Mouse (Mus musculus) embryonic facial prominence, embryonic 10.5 days (tissue): ENCODE measurements around the gene Plin2. TPM values are rescaled to one million over a fixed set of nuclear protein-coding genes. Genes with fewer than 3 reads are reported as not detected.
A peak's percentile ranks its signal among the peaks of the same experiment; 100 is the strongest.

Experiments
- DNase-seq: peaks from one replicate; pipeline ENCODE4 v3.0.0-alpha.2; 2017; ENCODE audit warnings: low spot score
- H3K27ac ChIP-seq: fragments of 300-500 bp; sonication (generic); replicated peaks from 2 replicates; pipeline ENCODE4 v1.5.1; 2016; ENCODE audit warnings: mild to moderate bottlenecking
- H3K27me3 ChIP-seq: fragments of 300-500 bp; sonication (generic); replicated peaks from 2 replicates; pipeline ENCODE4 v1.6.1; 2016; ENCODE audit warnings: low read depth, mild to moderate bottlenecking; ENCODE audit not compliant: poor library complexity, severe bottlenecking
- H3K36me3 ChIP-seq: fragments of 300-500 bp; sonication (generic); replicated peaks from 2 replicates; pipeline ENCODE4 v1.6.1; 2016; ENCODE audit warnings: mild to moderate bottlenecking, moderate library complexity
- H3K4me1 ChIP-seq: fragments of 300-500 bp; sonication (generic); 2 replicates; pipeline ENCODE4 v1.6.1; 2016
- H3K4me3 ChIP-seq: fragments of 300-500 bp; sonication (generic); 2 replicates; pipeline ENCODE4 v1.5.1; 2016; ENCODE audit warnings: mild to moderate bottlenecking, moderate library complexity
- H3K9me3 ChIP-seq: fragments of 300-500 bp; sonication (generic); 2 replicates; pipeline ENCODE4 v1.6.1; 2016; ENCODE audit warnings: mild to moderate bottlenecking
- WGBS: fragments of 180-500 bp; shearing (Covaris S2); methylation state at CpG from one replicate; pipeline ENCODE4 v1.1.7; 2016; 5-methylcytosine and 5-hydroxymethylcytosine counted together
- polyA plus RNA-seq: library from polyadenylated mRNA; unstranded; fragments of >200 nt; fragmentation: Nextera tagmentation; extraction: Ambion mirVana; gene quantifications from 2 replicates; pipeline ENCODE4 v1.2.1, GENCODE M21; 2016

The Plin2 gene
- polyA plus RNA-seq, 1 experiment from 2014 or later, result 70.4 TPM

DNA sequence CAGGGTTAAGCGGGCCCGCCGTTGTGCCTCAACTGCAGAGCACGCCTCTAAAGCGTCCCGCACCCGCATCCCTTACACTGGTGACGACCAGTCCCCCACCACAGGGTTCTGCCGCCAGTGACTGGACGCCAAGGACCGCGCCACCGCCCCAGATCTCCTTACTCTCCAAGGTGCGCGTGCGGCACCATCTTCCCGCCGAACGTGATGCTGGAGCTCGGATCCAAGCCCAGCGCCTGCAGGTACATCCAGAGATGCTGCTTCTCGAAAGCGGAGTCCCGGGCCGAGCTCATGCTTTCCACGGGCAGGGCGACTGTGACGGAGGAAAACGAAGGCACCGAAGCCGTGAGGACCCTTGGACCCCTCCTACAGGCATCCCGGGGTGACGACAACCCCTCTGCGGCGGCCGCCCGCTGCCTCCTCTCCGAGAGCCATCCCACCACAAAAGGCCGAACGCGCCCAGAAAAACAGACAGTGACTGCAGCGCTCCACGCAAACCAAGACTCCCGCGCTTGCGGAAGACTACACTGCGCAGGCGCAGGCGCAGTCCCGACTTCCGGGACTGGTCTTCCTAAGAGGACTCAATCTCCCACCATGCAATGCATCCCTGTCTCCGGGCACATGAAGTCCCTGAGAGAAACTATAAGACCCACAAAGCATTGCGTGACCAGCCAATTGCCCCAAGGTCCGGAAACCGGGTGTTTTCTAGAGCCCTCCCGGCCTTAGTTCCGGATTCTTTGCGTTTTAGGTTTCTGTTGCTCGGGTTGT lies 58.2 kb downstream of the Plin2 start, which contains the start of gene Haus6:
Gene Haus6 (minus strand): TSS at position 532 of the 765 bp plus-strand sequence.
- H3K9me3 ChIP-seq, result no peaks in the 10 kb centered on the region
- peak; percentile 93 for DNase-seq
- H3K36me3 ChIP-seq, result peaks cover 25% of the 10 kb centered on the region
- H3K4me1 ChIP-seq, result peaks cover 10% of the 10 kb centered on the region
- H3K27ac ChIP-seq, result peak within 1 kb of the TSS; percentile 91
- H3K27me3 ChIP-seq, result no peaks in the 10 kb centered on the region
- WGBS, result under 1% methylated on average over 59 of the region's 59 CpGs
- peak within 1 kb of the TSS; percentile 97 for H3K4me3 ChIP-seq

Other genes starting within 250 kb of the Plin2 start
- gene Saxo1, start 111.7 kb downstream of the Plin2 start, polyA plus RNA-seq, result not detected in 2 replicates
- 60.7 and 66.2 TPM in 2 replicates for gene Rraga, start 94.4 kb downstream of the Plin2 start, polyA plus RNA-seq
- gene Haus6, start 58.0 kb downstream of the Plin2 start, polyA plus RNA-seq, result 30.3 and 31.7 TPM in 2 replicates
- 6.1 and 6.2 TPM in 2 replicates for gene Dennd4c, start 78.5 kb upstream of the Plin2 start, polyA plus RNA-seq
- gene Rps6, start 187.4 kb upstream of the Plin2 start, polyA plus RNA-seq, result 664 and 683 TPM in 2 replicates
- 15.1 and 17.0 TPM in 2 replicates for gene Acer2, start 204.3 kb upstream of the Plin2 start, polyA plus RNA-seq